18 mouse cellular contexts compared by ENCODE assay signal in genomic region chr3:79989911-79990310, GRCm38 (mm10).
DNase-seq lines count a peak whose midpoint lies in the region; ATAC-seq and TF ChIP-seq lines count a peak whose summit lies in the region.
"Had no signal": no experiment of that assay in that cellular context is flagged by ENCODE, and none has a peak within 500 bp of the region (broad histone marks: within the 10 kb centered on the region; RNA-seq: fewer than 3 reads in every experiment).

No protein-coding gene starts in this region.

- 0 out of 2 replicates have a peak overlapping the region, but pooled peaks have one; percentile 28 for H3K9ac ChIP-seq in heart, embryonic 11.5 days (ENCODE audit: low read depth, low read length)
- H3K9ac ChIP-seq in kidney, postnatal 0 days (ENCODE audit: low read depth, low read length): no peak overlapping the region
- H3K9ac ChIP-seq: embryonic facial prominence, embryonic 15.5 days had no signal

- H3K4me1 ChIP-seq in heart, embryonic 11.5 days (ENCODE audit: control insufficient read depth, insufficient read depth, low read length): peaks cover 20% of the 10 kb centered on the region
- no peaks in the 10 kb centered on the region for H3K4me1 ChIP-seq in kidney, postnatal 0 days (replicated peaks; ENCODE audit: insufficient read depth, low read length)
- H3K4me1 ChIP-seq: embryonic facial prominence, embryonic 15.5 days had no signal

- no peak for TF ChIP-seq CTCF in kidney, postnatal 0 days (IDR thresholded peaks at IDR 0.05; ENCODE audit: low read depth)
- TF ChIP-seq CTCF in Patski (IDR thresholded peaks at IDR 0.05): no peak

- POLR2A ChIA-PET in Patski (lab: Charles Lee): interaction anchor here (0.6 to 1.2 kb wide), 3 partner anchors 13 to 135 kb away, joined by 3 to 5 read pairs (median 4); partner anchors contain the start of gene Fam198b

- CTCF ChIA-PET in Patski (lab: Charles Lee): interaction anchor here (1.2 to 5.7 kb wide), 4 partner anchors 11 to 107 kb away, joined by 3 to 24 read pairs (median 4); no protein-coding TSS in a partner anchor

- no peaks in the 10 kb centered on the region for H3K27me3 ChIP-seq in heart, embryonic 11.5 days (ENCODE audit: control insufficient read depth, insufficient read depth, low read length)
- no peaks in the 10 kb centered on the region for H3K27me3 ChIP-seq in kidney, postnatal 0 days (ENCODE audit: insufficient read depth, low read length)
- H3K27me3 ChIP-seq in Patski: no peaks in the 10 kb centered on the region
- H3K27me3 ChIP-seq: embryonic facial prominence, embryonic 15.5 days had no signal

- H3K4me3 ChIP-seq in heart, embryonic 11.5 days (ENCODE audit: low read depth, low read length): no peak overlapping the region
- no peak overlapping the region for H3K4me3 ChIP-seq in kidney, postnatal 0 days (replicated peaks; ENCODE audit: low read depth, low read length)
- H3K4me3 ChIP-seq: embryonic facial prominence, embryonic 15.5 days had no signal

- peak overlapping the region; percentile 94 for H3K27ac ChIP-seq in heart, embryonic 11.5 days (ENCODE audit: low read depth, low read length)
- H3K27ac ChIP-seq in kidney, postnatal 0 days: no peak overlapping the region
- H3K27ac ChIP-seq: embryonic facial prominence, embryonic 15.5 days had no signal

- H3K4me2 ChIP-seq in heart, embryonic 11.5 days: no peak overlapping the region
- H3K4me2 ChIP-seq in kidney, postnatal 0 days (ENCODE audit: low read length): no peak overlapping the region
- H3K4me2 ChIP-seq: embryonic facial prominence, embryonic 15.5 days had no signal

- no peak for ATAC-seq in heart, embryonic 11.5 days (replicated peaks; ENCODE audit: insufficient number of reproducible peaks, low FRiP score, low TSS enrichment)
- ATAC-seq in kidney, postnatal 0 days (replicated peaks; ENCODE audit: low FRiP score, low read depth): no peak
- ATAC-seq in Patski: peak; percentile 59
- ATAC-seq: hindbrain, embryonic 16.5 days; intestine, embryonic 16.5 days; midbrain, embryonic 16.5 days had no signal

- no peaks in the 10 kb centered on the region for H3K9me3 ChIP-seq in heart, embryonic 11.5 days (replicated peaks; ENCODE audit: control insufficient read depth, low read length)
- H3K9me3 ChIP-seq in kidney, postnatal 0 days (replicated peaks; ENCODE audit: low read length): no peaks in the 10 kb centered on the region
- H3K9me3 ChIP-seq: embryonic facial prominence, embryonic 15.5 days had no signal

- in situ Hi-C loops in Patski (cut with MboI; ENCODE audit: low pct_unique_long_range_greater_than_20kb): loop anchor here (5.0 kb wide), 1 partner anchor 62 kb away; no protein-coding TSS in a partner anchor

- H3K36me3 ChIP-seq in heart, embryonic 11.5 days (ENCODE audit: control insufficient read depth, insufficient read depth, low read length): no peaks in the 10 kb centered on the region
- H3K36me3 ChIP-seq in kidney, postnatal 0 days (ENCODE audit: insufficient read depth, low read length): no peaks in the 10 kb centered on the region
- H3K36me3 ChIP-seq: embryonic facial prominence, embryonic 15.5 days had no signal

- no peak for DNase-seq in heart, postnatal 14 days
- DNase-seq in kidney, postnatal 0 days (ENCODE audit: low spot score): peak; percentile 53
- no peak for DNase-seq in kidney, postnatal 4 days
- peak; percentile 85 for DNase-seq in Patski (ENCODE audit: low read depth, low spot score)
- peak; percentile 77 for DNase-seq in mesoderm, embryonic 11.5 days (ENCODE audit: low read depth, low spot score)
- DNase-seq in testis, postnatal 14 days (ENCODE audit: low spot score): no peak
- DNase-seq: adrenal gland, adult 8-10 months; cerebellum, adult 9-11 months; layer of hippocampus, postnatal 36 days; liver; lung, postnatal 36 days; right cerebral cortex, postnatal 25 days; thymus, adult 18-20 months had no signal

- intact Hi-C loops in heart, postnatal 14 days (cut with DNase I): loop anchor here (5.0 kb wide), 1 partner anchor 57 kb away; no protein-coding TSS in a partner anchor

- WGBS in heart, embryonic 11.5 days (ENCODE audit: insufficient replicate concordance): 28% methylated on average over 2 of the region's 2 CpGs
- WGBS in kidney, postnatal 0 days: 46% methylated on average over 2 of the region's 2 CpGs

Comparison
In these comparisons a context has a peak if more than half of its experiments do, and no peak if none do; other contexts are left out.
1. DNase-seq: peak in kidney, postnatal 0 days (single experiment), Patski (single experiment) and mesoderm, embryonic 11.5 days (single experiment); none in heart, postnatal 14 days (0 of 2), kidney, postnatal 4 days (0 of 2) and testis, postnatal 14 days (single experiment).